ENCODE assay signal across 12 mouse cellular contexts in the genomic region with DNA sequence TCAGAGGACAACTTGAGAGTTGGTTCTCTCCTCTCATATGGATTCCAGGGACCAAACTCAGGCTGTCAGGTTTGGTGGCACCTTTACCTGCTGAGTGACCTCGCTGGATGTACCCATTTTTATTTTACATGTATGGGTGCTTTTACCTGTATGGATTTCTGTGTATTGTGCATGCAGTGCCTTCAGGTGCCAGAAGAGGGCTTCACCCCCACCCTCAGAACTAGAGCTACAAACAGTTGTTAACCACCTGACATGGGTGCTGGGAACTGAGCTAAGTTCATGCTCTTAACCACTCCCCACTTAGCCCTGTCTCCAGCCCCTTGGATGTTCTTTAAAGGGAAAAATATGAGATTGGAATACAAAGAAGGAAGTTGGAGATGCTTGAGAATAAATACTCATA. TPM values are rescaled to one million over a fixed set of nuclear protein-coding genes. Genes with fewer than 3 reads are reported as not detected.
DNase-seq lines count a peak whose midpoint lies in the region; ATAC-seq and TF ChIP-seq lines count a peak whose summit lies in the region.
"Had no signal": no experiment of that assay in that cellular context is flagged by ENCODE, and none has a peak within 500 bp of the region (broad histone marks: within the 10 kb centered on the region; RNA-seq: fewer than 3 reads in every experiment).

No protein-coding gene starts in this region.

- peak; percentile 40; the same call in 1 of the 2 replicates for TF ChIP-seq CTCF in liver, adult 2 months (IDR thresholded peaks at IDR 0.05; ENCODE audit: low read depth, low read length)

- H3K27me3 ChIP-seq in liver, adult 2 months (ENCODE audit: control insufficient read depth, insufficient read depth, low read length), result no peaks in the 10 kb centered on the region
- no peaks in the 10 kb centered on the region for H3K27me3 ChIP-seq in heart, embryonic 12.5 days (replicated peaks)

- H3K4me3 ChIP-seq in liver, adult 2 months (ENCODE audit: insufficient read depth, low read depth, low read length), result no peak overlapping the region
- H3K4me3 ChIP-seq in heart, embryonic 12.5 days, result no peak overlapping the region

- H3K36me3 ChIP-seq in liver, adult 2 months (ENCODE audit: control insufficient read depth, insufficient read depth, low read length), result peaks cover 40% of the 10 kb centered on the region
- H3K36me3 ChIP-seq in heart, embryonic 12.5 days, result peaks cover 47% of the 10 kb centered on the region

- peak; percentile 69 for DNase-seq in CD4-positive, CD25-positive, alpha-beta regulatory T cell, adult 2 months (ENCODE audit: low read depth, low spot score)
- no peak for DNase-seq in liver, adult 2 months (ENCODE audit: extremely low read depth, low read depth, low spot score)
- DNase-seq in liver (no peak), ES-CJ7 (ENCODE audit: low read depth, low spot score) (peak; percentile 61)
- DNase-seq in layer of hippocampus, postnatal 25 days (ENCODE audit: extremely low spot score in 1 of 2, low spot score in 1 of 2), result no peak
- DNase-seq: adrenal gland, postnatal 25 days; cerebellum, adult 11-12 months; kidney, adult 11 months; right cerebral cortex, postnatal 4 days had no signal

- no peaks in the 10 kb centered on the region for H3K9me3 ChIP-seq in heart, embryonic 12.5 days (replicated peaks)

- H3K27ac ChIP-seq in liver, adult 2 months (replicated peaks; ENCODE audit: insufficient read depth, low read depth, low read length), result no peak overlapping the region
- no peak overlapping the region for H3K27ac ChIP-seq in heart, embryonic 12.5 days (ENCODE audit: poor library complexity, severe bottlenecking)

- WGBS in liver, adult 2 months, result 96% methylated on average over 1 of the region's 1 CpGs
- WGBS in heart, embryonic 12.5 days, result 89% methylated on average over 1 of the region's 1 CpGs

- no peak overlapping the region for H3K9ac ChIP-seq in liver, adult 2 months (ENCODE audit: low read depth, low read length)
- H3K9ac ChIP-seq in heart, embryonic 12.5 days, result no peak overlapping the region

- peaks cover 23% of the 10 kb centered on the region for H3K79me2 ChIP-seq in liver, adult 2 months (ENCODE audit: control insufficient read depth, insufficient read depth, low read length)

- no peak overlapping the region for H3K4me2 ChIP-seq in heart, embryonic 12.5 days

- no peak for TF ChIP-seq POLR2A in liver, adult 2 months (IDR thresholded peaks at IDR 0.05; ENCODE audit: extremely low read depth, insufficient read depth, low read length)

- no peak for ATAC-seq in CD4-positive, CD25-positive, alpha-beta regulatory T cell, adult 4 months
- ATAC-seq in megakaryocyte, adult 5-6 weeks (ENCODE audit: poor library complexity, severe bottlenecking), result peak; percentile 47; the same call in 1 of the 2 replicates
- no peak for ATAC-seq in heart, embryonic 12.5 days (ENCODE audit: insufficient number of reproducible peaks, low FRiP score)

- H3K4me1 ChIP-seq in liver, adult 2 months (ENCODE audit: control insufficient read depth, insufficient read depth, low read length), result peaks cover 18% of the 10 kb centered on the region
- peaks cover 5% of the 10 kb centered on the region; the same call in 1 of the 2 replicates for H3K4me1 ChIP-seq in heart, embryonic 12.5 days (replicated peaks)

RNA-seq across cellular contexts. Expression of a gene that starts 7.4 kb away (rescaled TPM):
- polyA plus RNA-seq in CD4-positive, CD25-positive, alpha-beta regulatory T cell, adult 4 months (2017; shearing (Covaris generic)), result 10 to 100 TPM; 58.2 to 68.3 TPM
- 39.4 and 42.1 TPM in 2 replicates for total RNA-seq in liver, adult 2 months (2014; rRNA removed)
- 17.2 and 23.3 TPM in 2 replicates for polyA plus RNA-seq in liver, adult 2 months (2012; rRNA removed)
- total RNA-seq in megakaryocyte, adult 5-6 weeks (2015), result 90.6 and 94.3 TPM in 2 replicates
- total RNA-seq in megakaryocyte, adult 5-6 weeks (2017), result 53.1 and 63.6 TPM in 2 replicates
- polyA plus RNA-seq in heart, embryonic 12.5 days (2016; fragmentation: Nextera tagmentation; extraction: Ambion mirVana), result 19.9 and 21.0 TPM in 2 replicates
- 10 to 100 TPM; 51.8 to 60.4 TPM for total RNA-seq in layer of hippocampus, postnatal 25 days (2021)

RNA-seq across cellular contexts. Expression of a gene that starts 52.0 kb away (rescaled TPM):
- polyA plus RNA-seq in CD4-positive, CD25-positive, alpha-beta regulatory T cell, adult 4 months (2017; shearing (Covaris generic)), result under 1 TPM; 0.26 to 0.49 TPM
- 10.0 and 10.3 TPM in 2 replicates for total RNA-seq in liver, adult 2 months (2014; rRNA removed)
- 28.0 and 39.8 TPM in 2 replicates for polyA plus RNA-seq in liver, adult 2 months (2012; rRNA removed)
- total RNA-seq in megakaryocyte, adult 5-6 weeks (2015), result 0.16 and 0.46 TPM in 2 replicates
- 0.33 TPM in 1 of 2 replicates, not detected in the other for total RNA-seq in megakaryocyte, adult 5-6 weeks (2017)
- 1.7 and 2.0 TPM in 2 replicates for polyA plus RNA-seq in heart, embryonic 12.5 days (2016; fragmentation: Nextera tagmentation; extraction: Ambion mirVana)
- 1 to 10 TPM; 2.4 TPM for total RNA-seq in layer of hippocampus, postnatal 25 days (2021)

RNA-seq across cellular contexts. Expression of a gene that starts 53.1 kb away (rescaled TPM):
- polyA plus RNA-seq in CD4-positive, CD25-positive, alpha-beta regulatory T cell, adult 4 months (2017; shearing (Covaris generic)), result 10 to 100 TPM; 29.5 to 38.7 TPM
- total RNA-seq in liver, adult 2 months (2014; rRNA removed), result 0.09 and 0.13 TPM in 2 replicates
- 0.12 and 0.21 TPM in 2 replicates for polyA plus RNA-seq in liver, adult 2 months (2012; rRNA removed)
- 0.11 TPM in 1 of 2 replicates, not detected in the other for total RNA-seq in megakaryocyte, adult 5-6 weeks (2015)
- total RNA-seq in megakaryocyte, adult 5-6 weeks (2017), result 0.51 and 0.61 TPM in 2 replicates
- polyA plus RNA-seq in heart, embryonic 12.5 days (2016; fragmentation: Nextera tagmentation; extraction: Ambion mirVana), result 18.1 and 19.3 TPM in 2 replicates
- 10 to 100 TPM; 61.3 to 72.8 TPM for total RNA-seq in layer of hippocampus, postnatal 25 days (2021)

Comparison
In these comparisons a context has a peak if more than half of its experiments do, and no peak if none do; other contexts are left out.
1. DNase-seq: peak in CD4-positive, CD25-positive, alpha-beta regulatory T cell, adult 2 months (single experiment) and ES-CJ7 (single experiment); none in liver, adult 2 months (single experiment), liver (single experiment) and layer of hippocampus, postnatal 25 days (0 of 2).
2. RNA of a gene that starts 53.1 kb away (total RNA-seq): 61.3 to 72.8 TPM in layer of hippocampus, postnatal 25 days; 0.11 to 0.61 TPM in megakaryocyte, adult 5-6 weeks and 0.09 to 0.13 TPM in liver, adult 2 months; every median in the first group is over 10 times any median in the second.